Mouse (Mus musculus) spleen, adult 2 months (tissue): ENCODE results near the gene Rtkn.

Source experiments
- CTCF ChIP-seq: fragments of 200-500 bp; IDR thresholded peaks from 2 replicates; pipeline ENCODE4 v1.5.1; 2011; ENCODE audit warnings: mild to moderate bottlenecking, inconsistent platforms; ENCODE audit not compliant: insufficient read depth, insufficient read length, insufficient replicate concordance; ENCODE audit errors: extremely low read depth
- POLR2A ChIP-seq: fragments of 200-500 bp; IDR thresholded peaks from 2 replicates; pipeline ENCODE4 v1.6.1; 2011; ENCODE audit warnings: low read depth, low read length, inconsistent platforms

- TF ChIP-seq POLR2A: no peak
- no peak for TF ChIP-seq CTCF
Observed at GRCm38 (mm10) chr6:83169872-83170271, 34.6 kb downstream of the Rtkn start.
